Mouse (Mus musculus) layer of hippocampus, adult 9-10 months (tissue): ENCODE data around the gene Hydin.
"Not testable (repeated sequence)": the region's sequence is repeated elsewhere in the genome, so short reads cannot be mapped to it uniquely, and the experiment has no call there.

Experiments
- DNase-seq: peaks from one replicate; pipeline ENCODE4 v3.0.0; 2022; ENCODE audit warnings: low spot score

The Hydin gene

GRCm38 (mm10) chr8:110522985-110523384 lies 256.2 kb downstream of the Hydin start:
- DNase-seq: no peak

- DNase-seq: no peak
Observed at GRCm38 (mm10) chr8:110525229-110525628, 258.5 kb downstream of the Hydin start.

GRCm38 (mm10) chr8:110530008-110530762 lies 263.4 kb downstream of the Hydin start:
- no peak for DNase-seq

- no peak for DNase-seq
Observed at GRCm38 (mm10) chr8:110533781-110534180, 267.0 kb downstream of the Hydin start.

- DNase-seq: no peak
Observed at GRCm38 (mm10) chr8:110537849-110538248, 271.1 kb downstream of the Hydin start.

- DNase-seq: no peak
Observed at GRCm38 (mm10) chr8:110550343-110550742, 283.6 kb downstream of the Hydin start.

DNA sequence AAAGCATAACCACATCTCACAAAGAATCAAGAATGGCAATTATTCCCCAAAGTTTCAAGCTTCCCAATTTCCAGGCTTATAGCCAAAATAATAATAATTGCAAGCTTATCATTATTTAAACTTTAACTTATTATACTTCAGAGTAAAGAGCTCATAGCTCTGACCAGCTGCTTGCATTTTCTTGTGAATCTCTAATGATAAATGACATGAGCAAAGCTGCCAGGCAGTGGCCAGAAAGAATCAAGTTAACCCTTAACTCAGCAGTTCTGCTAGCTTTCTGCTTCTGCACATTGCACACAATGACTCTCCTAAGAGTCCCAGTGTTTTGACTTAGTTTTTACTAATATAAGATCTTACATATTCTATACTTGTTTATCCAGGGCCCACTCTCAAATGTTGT lies 285.3 kb downstream of the Hydin start:
- not testable (repeated sequence) for DNase-seq

- DNase-seq: no peak
Observed at GRCm38 (mm10) chr8:110592641-110593040, 325.9 kb downstream of the Hydin start.

GRCm38 (mm10) chr8:110594164-110594563 lies 327.4 kb downstream of the Hydin start:
- DNase-seq: no peak

DNA sequence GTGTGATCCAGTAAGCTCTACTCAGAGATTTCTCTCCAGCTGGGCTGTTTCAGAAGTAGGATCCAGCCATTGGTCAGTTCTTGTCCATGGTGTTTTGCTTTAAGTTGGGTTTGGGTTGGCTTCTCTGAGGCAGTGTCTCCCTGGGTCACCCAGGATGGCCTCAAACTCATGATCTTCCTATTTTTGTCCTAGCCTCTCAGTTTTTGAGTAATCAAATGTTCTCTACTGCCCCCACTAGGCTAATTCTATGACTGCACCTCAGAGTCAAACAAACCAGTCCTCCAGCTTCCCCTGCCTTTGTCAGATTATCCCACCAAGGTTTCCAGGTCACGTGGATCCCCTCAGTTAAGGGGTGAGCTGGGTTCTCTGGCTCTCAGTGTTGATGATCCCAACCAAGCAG lies 337.8 kb downstream of the Hydin start:
- DNase-seq: peak; percentile 40

- DNase-seq: no peak
Observed at GRCm38 (mm10) chr8:110605401-110606015, 338.7 kb downstream of the Hydin start.

GRCm38 (mm10) chr8:110615730-110616129 lies 349.0 kb downstream of the Hydin start:
- no peak for DNase-seq

- DNase-seq: no peak
Observed at GRCm38 (mm10) chr8:110617801-110618358, 351.1 kb downstream of the Hydin start.

DNA sequence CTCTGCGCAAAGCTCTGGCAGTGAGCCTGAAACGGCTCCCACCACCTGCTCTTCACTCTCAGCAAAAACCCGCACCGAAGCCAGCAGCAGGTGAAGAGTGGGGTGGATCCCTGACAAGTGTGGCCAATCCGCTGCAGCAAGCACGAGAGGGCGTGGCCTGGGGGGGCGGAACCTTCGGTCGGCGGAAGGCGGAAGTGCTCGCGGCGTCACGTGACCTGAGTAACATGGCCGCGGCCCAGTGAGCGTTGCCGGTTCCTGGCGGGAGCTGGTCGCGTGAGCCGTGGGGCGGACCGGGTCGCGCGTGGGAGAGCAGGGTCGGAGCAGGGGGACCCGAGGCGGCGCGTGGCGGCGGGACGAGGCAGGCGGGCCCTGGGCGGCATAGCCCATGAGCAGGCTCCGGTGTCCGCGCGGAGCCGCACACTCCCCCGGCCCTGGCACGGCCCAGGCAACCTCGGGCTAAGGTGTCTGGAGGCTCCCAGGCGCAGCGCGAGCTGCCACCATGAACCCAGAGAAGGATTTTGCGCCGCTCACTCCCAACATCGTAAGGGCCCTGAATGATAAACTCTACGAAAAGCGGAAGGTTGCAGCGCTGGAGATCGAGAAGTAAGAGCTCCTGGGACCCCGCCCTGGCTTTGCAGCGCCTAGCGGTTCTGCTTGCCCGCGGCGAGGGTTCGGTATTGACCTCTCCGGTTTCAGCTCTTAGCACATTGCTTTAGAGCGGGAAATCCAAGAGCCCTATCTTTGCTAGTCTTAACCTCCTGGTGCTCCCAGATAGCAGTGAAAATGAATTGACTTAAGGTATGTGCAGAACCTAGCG lies 351.8 kb downstream of the Hydin start, which contains the start of gene Vac14:
Gene Vac14 (plus strand): TSS at position 195 of the 817 bp plus-strand sequence.
- peak; percentile 92 for DNase-seq

DNA sequence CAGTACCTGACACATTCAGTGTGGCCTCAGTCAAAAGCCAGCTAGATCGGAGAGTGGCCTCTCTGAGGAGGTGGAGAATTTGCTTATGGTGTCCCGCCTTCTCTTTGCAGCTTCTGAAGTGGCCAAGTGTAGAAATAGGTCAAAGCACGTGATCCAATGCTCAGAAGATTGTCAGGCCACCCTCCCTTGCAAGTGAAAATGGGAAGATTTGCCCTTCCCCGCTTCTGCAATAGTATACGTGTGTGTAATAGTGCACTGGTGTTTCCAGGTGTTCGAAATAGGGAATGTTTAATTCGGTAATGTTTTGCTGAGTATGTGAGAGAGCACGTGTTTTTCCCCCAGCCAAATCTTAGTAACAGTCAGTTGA lies 352.4 kb downstream of the Hydin start:
- no peak for DNase-seq

DNA sequence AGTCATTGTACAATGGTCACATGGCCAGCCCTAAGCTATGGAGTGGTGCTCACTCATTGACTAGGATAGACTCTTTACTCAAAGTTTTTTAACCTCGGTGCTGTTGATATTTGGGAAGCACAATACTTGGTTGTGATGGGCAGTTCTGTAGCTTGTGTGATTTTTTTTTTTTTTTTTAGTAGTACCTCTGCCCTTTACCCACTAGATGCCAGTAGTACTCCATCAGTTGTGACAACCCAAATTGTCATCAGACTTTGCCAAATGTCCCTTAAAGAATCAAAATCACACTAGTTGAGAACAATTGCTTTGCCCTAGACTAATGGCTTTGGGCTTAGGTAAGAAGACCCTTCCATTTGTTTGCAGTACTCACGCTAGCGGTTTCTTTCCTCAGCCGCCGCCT lies 353.1 kb downstream of the Hydin start:
- DNase-seq: no peak

GRCm38 (mm10) chr8:110626431-110626830 lies 359.7 kb downstream of the Hydin start:
- no peak for DNase-seq

DNA sequence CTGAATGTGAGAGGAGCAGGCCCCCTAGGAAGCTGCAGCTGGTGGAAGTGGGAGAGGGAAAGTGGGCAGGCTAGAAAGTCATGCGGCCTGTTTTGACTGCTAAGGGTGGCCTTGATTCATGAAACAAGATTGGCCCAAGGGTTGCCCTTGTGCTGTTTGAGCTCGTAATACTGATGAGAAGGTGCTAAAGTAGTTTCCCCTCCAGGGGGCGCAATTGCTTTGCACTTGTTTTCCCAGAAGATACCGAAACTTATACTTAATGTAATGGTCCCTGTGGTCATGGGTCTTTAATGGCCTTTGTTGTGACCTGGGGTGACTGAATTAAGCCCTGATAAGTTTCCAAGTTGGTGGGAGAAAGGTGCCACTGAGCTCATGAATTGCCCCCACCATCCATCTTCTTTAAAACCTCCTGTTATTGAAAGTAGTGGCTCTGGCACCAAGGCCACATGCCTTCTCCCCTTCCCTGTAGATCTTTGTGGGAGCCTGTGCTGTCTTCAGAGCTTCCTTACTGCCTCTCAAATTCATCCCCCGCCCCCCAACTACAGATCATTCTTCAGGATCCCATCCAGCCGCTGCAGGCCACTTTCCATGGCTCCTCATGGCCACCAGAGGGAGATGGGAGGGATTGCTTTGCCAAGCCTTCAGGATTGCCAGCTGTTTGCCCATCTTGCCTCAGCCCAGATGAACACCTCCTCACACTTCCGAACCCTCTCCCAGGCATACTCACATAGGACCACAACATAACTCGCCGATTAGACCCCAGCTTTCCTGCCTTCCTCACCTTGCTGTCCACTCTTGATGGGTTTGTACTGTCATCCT lies 362.7 kb downstream of the Hydin start:
- DNase-seq: no peak

DNA sequence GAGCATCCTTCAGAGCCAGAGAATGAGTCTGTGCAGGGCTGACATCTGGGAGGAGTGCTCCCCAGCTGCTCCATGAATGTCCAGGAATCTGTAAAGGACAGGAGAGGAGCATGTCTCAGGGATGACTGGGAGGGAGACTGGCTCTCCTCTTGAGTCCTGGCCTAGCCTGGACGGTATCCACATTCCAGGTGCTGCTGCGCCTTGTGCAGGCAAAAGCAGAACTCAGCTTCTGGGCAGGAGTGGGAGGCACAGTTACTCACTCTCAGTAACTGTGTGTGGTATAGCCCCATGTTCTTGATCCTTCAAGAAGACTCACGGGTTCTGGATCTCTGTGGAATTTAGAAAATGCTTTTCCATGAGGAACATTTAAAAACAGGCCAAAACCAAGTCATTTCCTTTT lies 363.3 kb downstream of the Hydin start:
- DNase-seq: no peak

DNA sequence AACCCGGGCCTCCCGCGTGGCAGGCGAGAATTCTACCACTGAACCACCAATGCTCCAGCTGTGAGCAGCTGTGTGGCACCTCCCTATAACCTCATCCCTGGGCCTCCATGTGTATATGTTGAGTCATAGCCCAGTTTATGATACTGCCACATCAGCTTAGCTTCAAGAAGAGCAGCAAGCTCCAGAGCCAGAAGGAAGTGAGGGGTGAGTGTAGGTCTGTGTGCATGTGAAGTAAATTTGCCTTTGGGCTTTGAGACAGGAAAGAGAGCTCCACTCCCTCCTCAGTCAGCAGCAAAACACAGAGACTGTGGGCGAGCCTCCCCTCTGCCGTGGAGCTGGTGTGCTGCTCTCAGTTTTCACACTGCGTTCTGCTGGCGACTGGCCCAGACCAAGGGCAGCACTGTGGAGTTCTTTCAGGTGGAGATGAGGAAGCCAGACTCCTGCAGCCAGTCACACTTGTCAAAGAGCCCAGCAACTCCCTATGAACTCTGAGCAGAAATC lies 363.8 kb downstream of the Hydin start:
- no peak for DNase-seq

DNA sequence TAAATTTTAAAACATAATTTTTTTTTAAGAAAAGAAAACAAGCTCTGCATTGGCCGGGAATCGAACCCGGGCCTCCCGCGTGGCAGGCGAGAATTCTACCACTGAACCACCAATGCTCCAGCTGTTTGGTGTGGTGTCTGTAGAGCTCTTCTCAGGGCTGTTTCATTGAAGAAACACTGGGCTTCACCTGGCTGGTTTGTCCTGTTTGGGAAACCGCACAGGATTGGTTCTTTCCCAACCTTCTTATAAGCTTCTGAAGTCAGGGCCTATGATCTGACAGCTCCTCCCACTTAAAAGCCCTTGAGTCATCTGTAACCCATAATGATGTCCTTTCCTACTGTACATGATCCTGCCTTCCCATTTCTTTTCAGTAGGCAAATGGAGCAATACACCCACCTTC lies 364.4 kb downstream of the Hydin start:
- no peak for DNase-seq
